Mouse (Mus musculus) liver, embryonic 13.5 days (tissue): Measurements from ENCODE around the gene Cntnap2. TPM values are rescaled to one million over a fixed set of nuclear protein-coding genes. Genes with fewer than 3 reads are reported as not detected.

ENCODE experiments used
- ATAC-seq: fragments of 200-750 bp; cut with Nextera tagmentation; 2 replicates; pipeline ENCODE4 v1.8.0; 2017; ENCODE audit warnings: low read depth, mild to moderate bottlenecking, moderate number of reproducible peaks, moderate library complexity
- DNase-seq: peaks from one replicate; pipeline ENCODE4 v3.0.0; 2022
- H3K27ac ChIP-seq: fragments of 300-500 bp; sonication (generic); 2 replicates; pipeline ENCODE4 v1.5.1; 2015; ENCODE audit warnings: moderate library complexity, mild to moderate bottlenecking, inconsistent platforms
- H3K27me3 ChIP-seq: fragments of 300-500 bp; sonication (generic); 2 replicates; pipeline ENCODE4 v1.6.1; 2015; ENCODE audit warnings: mild to moderate bottlenecking, inconsistent platforms
- H3K36me3 ChIP-seq: fragments of 300-500 bp; sonication (generic); 2 replicates; pipeline ENCODE4 v1.6.1; 2015; ENCODE audit warnings: mild to moderate bottlenecking, inconsistent platforms
- H3K4me1 ChIP-seq: fragments of 300-500 bp; sonication (generic); replicated peaks from 2 replicates; pipeline ENCODE4 v1.6.1; 2015; ENCODE audit warnings: inconsistent platforms
- H3K4me2 ChIP-seq: fragments of 300-500 bp; sonication (generic); 2 replicates; pipeline ENCODE4 v1.6.1; 2015; ENCODE audit warnings: inconsistent platforms, mild to moderate bottlenecking, moderate library complexity
- H3K4me3 ChIP-seq: fragments of 300-500 bp; sonication (generic); replicated peaks from 2 replicates; pipeline ENCODE4 v1.5.1; 2015; ENCODE audit warnings: mild to moderate bottlenecking, inconsistent platforms
- H3K9ac ChIP-seq: fragments of 300-500 bp; sonication (generic); 2 replicates; pipeline ENCODE4 v1.6.1; 2015; ENCODE audit warnings: mild to moderate bottlenecking, inconsistent platforms
- H3K9me3 ChIP-seq: fragments of 300-500 bp; sonication (generic); replicated peaks from 2 replicates; pipeline ENCODE4 v1.6.1; 2016; ENCODE audit warnings: inconsistent platforms
- WGBS: fragments of 180-500 bp; shearing (Covaris S2); methylation state at CpG from one replicate; pipeline ENCODE4 v1.1.7; 2015; ENCODE audit not compliant: insufficient replicate concordance; 5-methylcytosine and 5-hydroxymethylcytosine counted together
- polyA plus RNA-seq: library from polyadenylated mRNA; unstranded; fragments of >200 nt; fragmentation: Nextera tagmentation; extraction: Ambion mirVana; gene quantifications from 2 replicates; pipeline ENCODE4 v1.2.1, GENCODE M21; 2015

The Cntnap2 gene
- 0.66 and 0.78 TPM in 2 replicates for polyA plus RNA-seq

- no peak within 1 kb of the TSS for H3K4me2 ChIP-seq
- no peaks in the 10 kb centered on the region for H3K4me1 ChIP-seq
- H3K9me3 ChIP-seq, result no peaks in the 10 kb centered on the region
- no peak for DNase-seq
- H3K27me3 ChIP-seq, result peaks cover 3% of the 10 kb centered on the region; the same call in 1 of the 2 replicates
- H3K36me3 ChIP-seq, result no peaks in the 10 kb centered on the region
- WGBS, result 11% methylated on average over 7 of the region's 8 CpGs
- no peak within 1 kb of the TSS for H3K9ac ChIP-seq
- ATAC-seq, result no peak
- H3K4me3 ChIP-seq, result no peak within 1 kb of the TSS
- H3K27ac ChIP-seq, result no peak within 1 kb of the TSS
Observed at GRCm38 (mm10) chr6:45059091-45059490, at the start of gene Cntnap2. Gene Cntnap2, plus strand, starts transcription at chr6:45059357.

GRCm38 (mm10) chr6:45026011-45026682 lies 33.0 kb upstream of the Cntnap2 start:
- DNase-seq (no peak), ATAC-seq (no peak)
- H3K9me3 ChIP-seq, result no peaks in the 10 kb centered on the region
- no peaks in the 10 kb centered on the region for H3K27me3 ChIP-seq
- no peaks in the 10 kb centered on the region for H3K36me3 ChIP-seq
- H3K4me3 ChIP-seq, result no peak overlapping the region
- no peak overlapping the region for H3K27ac ChIP-seq
- no peak overlapping the region for H3K4me2 ChIP-seq
- no peak overlapping the region for H3K9ac ChIP-seq
- 21% methylated on average over 9 of the region's 9 CpGs for WGBS
- H3K4me1 ChIP-seq, result no peaks in the 10 kb centered on the region

- H3K27ac ChIP-seq, result no peak overlapping the region
- no peak overlapping the region for H3K4me2 ChIP-seq
- ATAC-seq (no peak), DNase-seq (no peak)
- H3K27me3 ChIP-seq, result no peaks in the 10 kb centered on the region
- H3K4me3 ChIP-seq, result no peak overlapping the region
- WGBS, result 38% methylated on average over 1 of the region's 1 CpGs
- H3K9ac ChIP-seq, result no peak overlapping the region
- no peaks in the 10 kb centered on the region for H3K4me1 ChIP-seq
- no peaks in the 10 kb centered on the region for H3K36me3 ChIP-seq
- H3K9me3 ChIP-seq, result no peaks in the 10 kb centered on the region
Observed at GRCm38 (mm10) chr6:45039454-45039853, 19.7 kb upstream of the Cntnap2 start.

- H3K36me3 ChIP-seq, result no peaks in the 10 kb centered on the region
- H3K27ac ChIP-seq, result no peak overlapping the region
- no peak overlapping the region for H3K4me3 ChIP-seq
- H3K9ac ChIP-seq, result no peak overlapping the region
- DNase-seq (no peak), ATAC-seq (no peak)
- 9% methylated on average over 27 of the region's 37 CpGs for WGBS
- no peaks in the 10 kb centered on the region for H3K9me3 ChIP-seq
- H3K4me2 ChIP-seq, result no peak overlapping the region
- H3K4me1 ChIP-seq, result no peaks in the 10 kb centered on the region
- H3K27me3 ChIP-seq, result peaks cover 3% of the 10 kb centered on the region; the same call in 1 of the 2 replicates
Observed at GRCm38 (mm10) chr6:45059556-45060471, 657 bp downstream of the Cntnap2 start.

- peaks cover 3% of the 10 kb centered on the region; the same call in 1 of the 2 replicates for H3K27me3 ChIP-seq
- no peaks in the 10 kb centered on the region for H3K9me3 ChIP-seq
- no peak overlapping the region for H3K4me3 ChIP-seq
- 61% methylated on average over 5 of the region's 5 CpGs for WGBS
- no peak for ATAC-seq
- no peak for DNase-seq
- H3K4me1 ChIP-seq, result no peaks in the 10 kb centered on the region
- H3K36me3 ChIP-seq, result no peaks in the 10 kb centered on the region
- H3K27ac ChIP-seq, result no peak overlapping the region
- no peak overlapping the region for H3K4me2 ChIP-seq
- no peak overlapping the region for H3K9ac ChIP-seq
Observed at GRCm38 (mm10) chr6:45062214-45062997, 3.2 kb downstream of the Cntnap2 start.

- H3K9me3 ChIP-seq, result no peaks in the 10 kb centered on the region
- WGBS, result 61% methylated on average over 1 of the region's 1 CpGs
- H3K27me3 ChIP-seq, result no peaks in the 10 kb centered on the region
- no peak overlapping the region for H3K9ac ChIP-seq
- H3K4me1 ChIP-seq, result no peaks in the 10 kb centered on the region
- ATAC-seq (no peak), DNase-seq (no peak)
- no peak overlapping the region for H3K27ac ChIP-seq
- no peaks in the 10 kb centered on the region for H3K36me3 ChIP-seq
- no peak overlapping the region for H3K4me3 ChIP-seq
- no peak overlapping the region for H3K4me2 ChIP-seq
Observed at GRCm38 (mm10) chr6:45088304-45088703, 29.1 kb downstream of the Cntnap2 start.

- Histone ChIP-seq H3K27me3 (no peaks in the 10 kb centered on the region), H3K4me3 (no peak overlapping the region), H3K4me2 (no peak overlapping the region), H3K4me1 (no peaks in the 10 kb centered on the region), H3K36me3 (no peaks in the 10 kb centered on the region), H3K9ac (no peak overlapping the region), H3K9me3 (no peaks in the 10 kb centered on the region), H3K27ac (no peak overlapping the region)
- DNase-seq, result no peak
- no peak for ATAC-seq
Observed at GRCm38 (mm10) chr6:45113613-45114012, 54.5 kb downstream of the Cntnap2 start.

GRCm38 (mm10) chr6:45144882-45145281 lies 85.7 kb downstream of the Cntnap2 start:
- Histone ChIP-seq H3K9ac (no peak overlapping the region), H3K9me3 (no peaks in the 10 kb centered on the region), H3K27me3 (no peaks in the 10 kb centered on the region), H3K4me1 (no peaks in the 10 kb centered on the region), H3K4me3 (no peak overlapping the region), H3K27ac (no peak overlapping the region), H3K36me3 (no peaks in the 10 kb centered on the region), H3K4me2 (no peak overlapping the region)
- WGBS, result 53% methylated on average over 2 of the region's 2 CpGs
- ATAC-seq, result no peak
- no peak for DNase-seq

GRCm38 (mm10) chr6:45205039-45205438 lies 145.9 kb downstream of the Cntnap2 start:
- no peaks in the 10 kb centered on the region for H3K4me1 ChIP-seq
- DNase-seq (no peak), ATAC-seq (no peak)
- H3K27me3 ChIP-seq, result no peaks in the 10 kb centered on the region
- no peak overlapping the region for H3K4me3 ChIP-seq
- no peak overlapping the region for H3K4me2 ChIP-seq
- H3K9me3 ChIP-seq, result no peaks in the 10 kb centered on the region
- 57% methylated on average over 2 of the region's 2 CpGs for WGBS
- no peak overlapping the region for H3K9ac ChIP-seq
- H3K27ac ChIP-seq, result no peak overlapping the region
- H3K36me3 ChIP-seq, result no peaks in the 10 kb centered on the region

GRCm38 (mm10) chr6:45214330-45214729 lies 155.2 kb downstream of the Cntnap2 start:
- no peaks in the 10 kb centered on the region for H3K9me3 ChIP-seq
- DNase-seq (no peak), ATAC-seq (no peak)
- H3K36me3 ChIP-seq, result no peaks in the 10 kb centered on the region
- no peak overlapping the region for H3K4me3 ChIP-seq
- H3K4me1 ChIP-seq, result no peaks in the 10 kb centered on the region
- no peak overlapping the region for H3K9ac ChIP-seq
- no peak overlapping the region for H3K4me2 ChIP-seq
- no peak overlapping the region for H3K27ac ChIP-seq
- H3K27me3 ChIP-seq, result no peaks in the 10 kb centered on the region
- 29% methylated on average over 1 of the region's 1 CpGs for WGBS

GRCm38 (mm10) chr6:45229002-45229401 lies 169.8 kb downstream of the Cntnap2 start:
- no peak overlapping the region for H3K9ac ChIP-seq
- H3K9me3 ChIP-seq, result no peaks in the 10 kb centered on the region
- H3K27ac ChIP-seq, result no peak overlapping the region
- H3K4me1 ChIP-seq, result no peaks in the 10 kb centered on the region
- no peaks in the 10 kb centered on the region for H3K27me3 ChIP-seq
- H3K4me2 ChIP-seq, result no peak overlapping the region
- H3K36me3 ChIP-seq, result no peaks in the 10 kb centered on the region
- no peak for DNase-seq
- WGBS, result 65% methylated on average over 1 of the region's 1 CpGs
- no peak overlapping the region for H3K4me3 ChIP-seq
- ATAC-seq, result no peak
